Mouse (Mus musculus) heart, postnatal 14 days (tissue): ENCODE measurements at regions not wholly inside any gene's neighbourhood (a gene's known extent, or its start where the extent isn't known, plus 50 kb on each side); places are given as distances from the start of the nearest gene placed in this dataset.
A peak's percentile ranks its signal among the peaks of the same experiment; 100 is the strongest.
"Not testable (repeated sequence)": the region's sequence is repeated elsewhere in the genome, so short reads cannot be mapped to it uniquely, and the experiment has no call there.

Source experiments
- DNase-seq, 2 experiments: peaks; one replicate each; pipeline ENCODE4 v3.0.0; 2021 to 2022
- intact Hi-C: fragments of 180-260 bp; cut with DNase I; formaldehyde crosslinking; loops from one replicate; pipeline ENCODE4 v1.15.1; 2025

DNA sequence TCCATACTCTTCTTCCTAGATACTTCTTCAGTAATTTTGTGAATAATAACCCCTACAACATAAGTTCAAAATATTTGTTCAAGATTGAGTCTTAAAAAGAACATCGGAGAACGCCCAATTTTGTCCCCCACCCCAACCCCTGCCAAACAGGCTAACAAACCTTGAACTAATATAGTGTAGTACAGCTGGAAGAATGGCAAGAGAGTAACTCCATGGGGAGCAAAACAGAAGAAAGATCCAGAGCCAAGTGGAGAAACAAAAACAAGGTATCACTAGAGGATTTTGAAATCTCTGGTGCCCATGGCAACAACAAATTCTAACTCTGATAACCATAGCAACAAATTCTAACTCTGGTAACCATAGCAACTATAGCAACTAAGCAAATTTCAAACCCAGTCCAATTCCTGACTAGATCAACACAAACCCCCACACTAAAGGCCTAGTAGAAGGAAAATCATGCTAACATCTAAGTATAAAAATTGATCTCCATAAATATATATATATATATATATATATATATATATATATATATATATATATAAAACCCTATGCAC, 74.2 kb upstream of the Magee2 start:
- intact Hi-C loops: no loop called here
- no peak for DNase-seq

DNA sequence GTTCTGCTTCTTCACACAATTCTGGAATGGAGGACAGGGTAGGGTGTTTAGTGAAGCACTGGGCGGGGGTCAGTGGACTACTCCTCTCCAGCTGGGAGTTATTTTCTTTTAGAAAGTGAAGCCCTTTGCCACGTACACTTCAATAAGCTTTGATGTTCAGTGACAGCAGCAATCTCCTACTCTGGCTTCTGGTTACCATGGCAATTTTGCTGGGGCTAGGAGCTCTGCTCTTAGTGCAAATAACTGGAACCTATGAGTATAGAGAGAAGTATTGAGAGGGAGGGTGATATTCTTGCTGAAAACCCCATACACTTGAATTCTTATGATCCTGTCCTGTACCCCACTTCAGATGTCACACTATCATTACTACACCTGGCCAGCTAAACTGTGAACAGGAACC, 94.5 kb upstream of the Magee2 start:
- intact Hi-C loops: loop anchor here (10.0 kb wide), 1 partner anchor 137 kb away; no protein-coding TSS in a partner anchor
- DNase-seq: no peak

DNA sequence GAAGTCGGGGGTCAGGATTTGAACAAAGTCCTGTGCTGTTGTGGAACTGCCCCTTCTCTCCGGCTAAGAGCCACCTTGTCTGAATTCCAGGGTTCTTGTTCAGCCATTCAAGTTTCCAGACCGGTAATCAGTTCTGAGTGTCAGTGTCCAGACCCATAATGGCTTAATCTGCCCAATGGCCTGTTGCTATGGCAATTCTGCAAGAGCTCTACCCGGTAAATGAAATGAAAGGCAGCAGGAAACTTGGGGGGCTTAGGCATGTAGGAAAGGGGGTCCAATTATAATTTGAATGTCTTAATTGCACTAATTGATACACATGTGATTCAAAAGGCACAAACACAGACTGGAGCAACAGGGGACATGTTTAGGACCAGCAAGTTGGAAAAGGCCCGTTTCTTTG, 95.7 kb upstream of the Magee2 start:
- not testable (repeated sequence) for DNase-seq
- intact Hi-C loops: loop anchor here (10.0 kb wide), 1 partner anchor 138 kb away; no protein-coding TSS in a partner anchor

DNA sequence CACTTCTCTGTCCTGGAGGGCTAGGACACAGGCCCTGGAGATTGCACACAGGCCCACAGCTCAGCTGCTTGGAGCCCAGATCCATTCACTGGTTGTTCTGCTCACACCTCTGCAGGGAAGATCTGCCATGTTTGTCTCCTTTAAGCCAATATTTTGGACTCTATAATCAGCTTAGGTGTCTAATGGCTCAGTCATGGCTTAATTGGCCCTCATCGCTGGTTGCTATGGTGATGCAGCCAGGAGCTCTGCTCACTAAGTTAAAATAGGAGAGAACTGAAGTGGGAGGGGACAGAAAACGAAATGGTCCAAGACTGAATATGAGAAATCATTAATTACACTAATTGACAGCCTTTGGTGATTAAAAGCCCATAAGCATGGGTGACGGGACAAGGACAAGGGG, 96.3 kb upstream of the Magee2 start:
- intact Hi-C loops: loop anchor here (10.0 kb wide), 1 partner anchor 139 kb away; no protein-coding TSS in a partner anchor
- DNase-seq: not testable (repeated sequence)

DNA sequence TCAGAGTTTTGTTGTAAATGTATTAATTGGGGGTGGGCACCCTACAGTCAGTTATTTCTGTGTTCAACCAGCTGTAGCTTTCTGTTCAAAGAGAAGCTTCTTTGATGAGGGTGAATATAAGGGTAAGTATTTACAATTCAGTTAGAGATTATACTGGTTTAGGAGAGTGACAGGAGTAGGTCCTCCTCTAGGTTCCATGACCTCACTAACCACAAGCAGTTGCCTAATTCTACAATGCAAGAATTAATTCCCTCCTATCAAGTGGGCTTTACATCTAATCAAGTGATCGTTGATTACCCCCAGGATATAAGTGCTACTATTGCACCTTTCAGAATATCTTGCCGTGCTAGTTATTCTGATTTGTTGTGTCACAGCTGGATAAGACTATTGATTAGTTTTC, 101.1 kb upstream of the Pbdc1 start:
- no peak for DNase-seq
- intact Hi-C loops: no loop called here

DNA sequence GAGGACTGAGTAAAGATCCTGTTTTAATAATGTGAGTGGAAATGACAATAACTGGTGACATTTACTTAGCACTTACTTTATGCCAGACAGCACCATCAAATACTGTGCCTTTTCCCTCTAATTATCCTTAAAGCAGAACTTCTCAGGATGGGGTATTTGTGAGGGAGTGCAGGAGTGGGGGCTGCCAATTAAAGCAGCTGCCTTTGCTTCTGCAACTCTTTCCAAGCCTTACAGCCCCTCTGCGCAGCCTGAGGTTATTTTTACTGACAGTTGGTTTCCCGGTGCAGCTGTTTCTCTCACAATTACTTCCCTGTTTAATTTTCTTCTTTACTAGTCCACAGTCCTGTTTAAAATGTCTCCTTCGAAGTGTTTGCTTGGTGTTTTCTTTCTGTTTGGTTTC, 76.3 kb upstream of the Pbdc1 start:
- DNase-seq: no peak
- intact Hi-C loops: no loop called here

DNA sequence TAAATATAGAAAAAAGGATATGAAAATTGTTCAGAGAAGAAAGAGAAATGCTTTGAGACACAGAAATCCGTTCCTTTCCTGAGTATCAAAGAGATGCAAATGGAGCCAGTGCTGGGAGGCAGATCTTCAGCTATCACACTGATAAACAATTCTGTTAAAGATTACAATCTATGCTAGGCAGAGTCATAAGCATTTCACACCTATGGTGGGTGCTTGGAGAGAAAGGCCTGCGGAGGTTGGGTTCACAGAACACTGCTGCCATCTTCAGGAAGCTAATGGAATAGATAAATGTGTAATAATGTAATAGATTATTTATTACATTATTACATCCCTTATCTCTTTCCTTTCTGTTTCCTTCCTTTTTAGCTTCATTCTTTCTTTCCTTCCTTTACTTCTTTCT, 73.1 kb upstream of the Pbdc1 start:
- DNase-seq: peak in 1 of 2 experiments; percentile 22
- intact Hi-C loops: loop anchor here (1.0 to 5.0 kb wide), 2 partner anchors 827 to 1089 kb away; no protein-coding TSS in a partner anchor
